In the genomic region with DNA sequence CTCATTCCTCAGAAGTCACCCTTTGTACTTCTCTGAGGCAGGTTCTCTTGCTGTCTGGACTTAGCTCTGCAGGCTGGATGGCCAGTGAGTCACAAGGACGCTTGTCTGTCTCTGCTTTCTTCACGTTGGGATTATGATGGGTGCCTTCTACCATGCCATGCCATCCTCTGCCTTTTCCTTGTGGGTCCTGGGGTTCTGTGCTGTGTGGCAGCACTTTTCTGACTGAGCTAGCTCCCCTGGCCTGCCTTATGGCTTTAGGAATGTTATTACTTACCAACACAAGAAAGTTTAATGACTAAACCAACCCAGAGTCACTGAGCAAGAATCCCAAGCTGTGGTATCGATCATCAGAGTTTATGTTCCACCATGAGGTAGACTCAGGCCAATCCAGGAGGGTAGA, we compare ENCODE assay signal across 27 mouse cellular contexts.
"Had no signal": no experiment of that assay in that cellular context is flagged by ENCODE, and none has a peak within 500 bp of the region (broad histone marks: within the 10 kb centered on the region; RNA-seq: fewer than 3 reads in every experiment).

No protein-coding gene starts in this region.

- ATAC-seq: forebrain, embryonic 13.5 days; forebrain, embryonic 14.5 days; forebrain, embryonic 15.5 days; forebrain, embryonic 16.5 days; forebrain, postnatal 0 days had no signal

- H3K4me3 ChIP-seq: embryonic facial prominence, embryonic 10.5 days; embryonic facial prominence, embryonic 12.5 days; embryonic facial prominence, embryonic 13.5 days; embryonic facial prominence, embryonic 15.5 days; erythroblast, embryonic 14.5 days; forebrain, embryonic 10.5 days; forebrain, embryonic 12.5 days; forebrain, embryonic 13.5 days; forebrain, embryonic 15.5 days; gastrocnemius, adult 2 months; heart, adult 2 months had no signal

- DNase-seq: cerebellum, adult 8-10 months; cerebellum, adult 9-10 months; cerebellum, adult 9-11 months; cerebellum, postnatal 10 days; cerebellum, postnatal 14 days; cerebellum, postnatal 25 days; cerebellum, postnatal 36 days; embryo, embryonic 11 days; forebrain, postnatal 0 days; gastrocnemius, adult 2 months; gastrocnemius, postnatal 10 days; gastrocnemius, postnatal 14 days; gastrocnemius, postnatal 25 days; gastrocnemius, postnatal 36 days; heart, adult 18-20 months; heart, adult 2 months had no signal

- H3K9me3 ChIP-seq: embryonic facial prominence, embryonic 12.5 days; embryonic facial prominence, embryonic 15.5 days; forebrain, embryonic 15.5 days had no signal

- H3K4me1 ChIP-seq: embryonic facial prominence, embryonic 12.5 days; embryonic facial prominence, embryonic 13.5 days had no signal

- H3K27ac ChIP-seq: embryonic facial prominence, embryonic 10.5 days; embryonic facial prominence, embryonic 12.5 days; embryonic facial prominence, embryonic 13.5 days; embryonic facial prominence, embryonic 15.5 days; forebrain, embryonic 10.5 days; forebrain, embryonic 12.5 days; forebrain, embryonic 13.5 days; forebrain, embryonic 15.5 days; gastrocnemius, adult 2 months; heart, adult 2 months had no signal

- H3K36me3 ChIP-seq: embryonic facial prominence, embryonic 10.5 days; embryonic facial prominence, embryonic 12.5 days; embryonic facial prominence, embryonic 13.5 days; embryonic facial prominence, embryonic 15.5 days; forebrain, embryonic 10.5 days; forebrain, embryonic 12.5 days; forebrain, embryonic 15.5 days had no signal

- H3K27me3 ChIP-seq: embryonic facial prominence, embryonic 12.5 days; embryonic facial prominence, embryonic 13.5 days; embryonic facial prominence, embryonic 15.5 days; forebrain, embryonic 13.5 days; forebrain, embryonic 15.5 days had no signal
